Mouse (Mus musculus): ENCODE results near the gene Gm9844. TPM values are rescaled to one million over a fixed set of nuclear protein-coding genes. Genes with fewer than 3 reads are reported as not detected.
"Not testable (repeated sequence)": the region's sequence is repeated elsewhere in the genome, so short reads cannot be mapped to it uniquely, and the experiment has no call there.

The Gm9844 gene
- polyA plus RNA-seq, 1 experiment, result 6.4 TPM

GRCm38 (mm10) chr7:24887096-24887495 is 25.1 kb downstream of the Gm9844 start:
- Histone ChIP-seq H3K27ac (ENCODE audit: insufficient read depth, low read length) (no peak overlapping the region), H3K4me1 (ENCODE audit: control insufficient read depth, insufficient read depth, low read length) (peaks cover 6% of the 10 kb centered on the region), H3K4me3 (replicated peaks; ENCODE audit: insufficient read depth, low read depth, low read length) (no peak overlapping the region), H3K27me3 (ENCODE audit: control insufficient read depth, insufficient read depth, low read length) (no peaks in the 10 kb centered on the region)
- TF ChIP-seq CTCF (IDR thresholded peaks at IDR 0.05; ENCODE audit: borderline replicate concordance, insufficient read depth, low read depth, low read length) (no peak), POLR2A (IDR thresholded peaks at IDR 0.05; ENCODE audit: borderline replicate concordance, insufficient read depth, low read length) (no peak)
- 57% methylated on average over 4 of the region's 4 CpGs for WGBS
- DNase-seq, result no peak

GRCm38 (mm10) chr7:24889431-24890220 is 27.6 kb downstream of the Gm9844 start:
- no peaks in the 10 kb centered on the region for H3K27me3 ChIP-seq (ENCODE audit: control insufficient read depth, insufficient read depth, low read length)
- TF ChIP-seq POLR2A (IDR thresholded peaks at IDR 0.05; ENCODE audit: borderline replicate concordance, insufficient read depth, low read length), result no peak
- WGBS, result 74% methylated on average over 6 of the region's 6 CpGs
- DNase-seq, result no peak
- no peak overlapping the region for H3K4me3 ChIP-seq (replicated peaks; ENCODE audit: insufficient read depth, low read depth, low read length)
- no peak overlapping the region for H3K27ac ChIP-seq (ENCODE audit: insufficient read depth, low read length)
- peaks cover 6% of the 10 kb centered on the region for H3K4me1 ChIP-seq (ENCODE audit: control insufficient read depth, insufficient read depth, low read length)

GRCm38 (mm10) chr7:24890281-24891216 is 28.5 kb downstream of the Gm9844 start:
- TF ChIP-seq CTCF (IDR thresholded peaks at IDR 0.05; ENCODE audit: borderline replicate concordance, insufficient read depth, low read depth, low read length), result peak; percentile 99
- TF ChIP-seq POLR2A (IDR thresholded peaks at IDR 0.05; ENCODE audit: borderline replicate concordance, insufficient read depth, low read length), result no peak
- no peak overlapping the region for H3K27ac ChIP-seq (ENCODE audit: insufficient read depth, low read length)
- 29% methylated on average over 10 of the region's 10 CpGs for WGBS

GRCm38 (mm10) chr7:24891241-24892124 is 29.5 kb downstream of the Gm9844 start:
- no peaks in the 10 kb centered on the region for H3K27me3 ChIP-seq (ENCODE audit: control insufficient read depth, insufficient read depth, low read length)
- no peak overlapping the region for H3K27ac ChIP-seq (ENCODE audit: insufficient read depth, low read length)
- DNase-seq, result no peak
- TF ChIP-seq CTCF (IDR thresholded peaks at IDR 0.05; ENCODE audit: borderline replicate concordance, insufficient read depth, low read depth, low read length) (no peak), POLR2A (IDR thresholded peaks at IDR 0.05; ENCODE audit: borderline replicate concordance, insufficient read depth, low read length) (no peak)
- no peaks in the 10 kb centered on the region; the same call in 1 of the 2 replicates for H3K4me1 ChIP-seq (ENCODE audit: control insufficient read depth, insufficient read depth, low read length)
- 77% methylated on average over 3 of the region's 3 CpGs for WGBS
- no peak overlapping the region for H3K4me3 ChIP-seq (replicated peaks; ENCODE audit: insufficient read depth, low read depth, low read length)

More at GRCm38 (mm10) chr7:24890281-24891216, 28.5 kb downstream of the Gm9844 start:
- Histone ChIP-seq H3K27me3 (ENCODE audit: control insufficient read depth, insufficient read depth, low read length) (no peaks in the 10 kb centered on the region), H3K4me3 (replicated peaks; ENCODE audit: insufficient read depth, low read depth, low read length) (no peak overlapping the region), H3K4me1 (ENCODE audit: control insufficient read depth, insufficient read depth, low read length) (peaks cover 6% of the 10 kb centered on the region)
- DNase-seq, result peak; percentile 72

DNA sequence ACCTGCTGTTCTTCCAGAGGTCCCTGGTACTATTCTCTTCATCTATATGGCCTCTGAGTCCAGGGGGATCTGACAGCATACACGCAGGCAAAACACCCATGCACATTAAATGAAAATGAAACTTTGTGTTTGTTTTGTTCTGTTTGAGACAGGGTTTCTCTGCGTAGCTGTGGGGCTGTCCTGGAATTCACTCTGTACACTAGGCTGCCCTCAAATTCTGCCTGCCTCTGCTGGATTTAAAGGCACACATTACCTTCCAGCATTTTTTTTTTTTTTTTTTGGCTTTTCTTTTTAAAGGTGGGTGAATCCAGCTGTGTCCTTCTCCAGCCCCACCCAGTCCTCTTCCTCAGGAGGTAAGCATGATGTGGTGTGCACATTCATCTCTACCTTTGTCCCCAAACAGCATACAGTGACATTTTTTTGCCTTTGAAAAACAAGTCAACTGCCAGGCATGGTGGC is 30.1 kb downstream of the Gm9844 start:
- TF ChIP-seq POLR2A (IDR thresholded peaks at IDR 0.05; ENCODE audit: borderline replicate concordance, insufficient read depth, low read length) (no peak), CTCF (IDR thresholded peaks at IDR 0.05; ENCODE audit: borderline replicate concordance, insufficient read depth, low read depth, low read length) (no peak)
- H3K4me1 ChIP-seq (ENCODE audit: control insufficient read depth, insufficient read depth, low read length), result no peaks in the 10 kb centered on the region
- DNase-seq, result no peak
- H3K27ac ChIP-seq (ENCODE audit: insufficient read depth, low read length), result no peak overlapping the region
- no peaks in the 10 kb centered on the region for H3K27me3 ChIP-seq (ENCODE audit: control insufficient read depth, insufficient read depth, low read length)
- no peak overlapping the region for H3K4me3 ChIP-seq (replicated peaks; ENCODE audit: insufficient read depth, low read depth, low read length)
- 72% methylated on average over 2 of the region's 2 CpGs for WGBS

DNA sequence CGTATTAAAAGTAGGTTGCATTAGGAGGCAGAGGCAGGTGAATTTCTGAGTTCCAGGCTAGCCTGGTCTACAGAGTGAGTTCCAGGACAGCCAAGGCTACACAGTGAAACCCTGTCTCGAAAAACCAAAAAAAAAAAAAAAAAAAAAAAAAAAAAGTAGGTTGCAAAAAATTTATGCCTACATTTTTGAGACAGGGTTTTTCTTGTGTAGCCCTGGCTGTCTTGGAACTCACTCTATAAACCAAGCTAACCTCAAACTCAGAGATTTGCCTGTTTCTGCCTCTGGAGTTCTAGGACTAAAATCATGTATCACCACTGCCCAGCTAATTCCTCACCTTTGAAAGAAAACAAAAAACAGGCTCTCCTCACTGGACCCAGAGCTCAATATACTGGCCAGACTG is 33.7 kb downstream of the Gm9844 start:
- not testable (repeated sequence) for H3K4me3 ChIP-seq (replicated peaks; ENCODE audit: insufficient read depth, low read depth, low read length); H3K4me1 ChIP-seq (ENCODE audit: control insufficient read depth, insufficient read depth, low read length); DNase-seq; H3K27ac ChIP-seq (ENCODE audit: insufficient read depth, low read length); H3K27me3 ChIP-seq (ENCODE audit: control insufficient read depth, insufficient read depth, low read length)
- WGBS, result 88% methylated on average over 2 of the region's 2 CpGs

DNA sequence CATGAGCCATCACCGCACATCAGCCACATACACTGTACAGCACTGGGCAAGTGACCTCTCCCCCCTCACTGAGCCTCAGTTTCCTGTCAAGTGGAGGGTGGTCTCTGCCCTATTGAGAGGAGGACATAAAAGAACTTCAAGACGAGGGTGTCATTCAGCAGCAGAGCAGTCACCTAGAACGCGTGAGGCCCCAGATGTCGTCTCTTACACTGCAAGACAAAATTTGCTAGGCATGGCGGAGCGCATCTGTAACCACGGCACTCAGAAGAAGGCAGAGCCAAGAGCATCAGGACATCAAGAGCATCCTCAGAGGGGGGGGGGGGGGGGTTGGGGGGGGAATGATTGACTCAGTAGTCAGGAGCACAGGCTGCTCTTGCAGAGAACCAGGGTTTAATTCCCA is 34.3 kb downstream of the Gm9844 start:
- H3K4me3 ChIP-seq (replicated peaks; ENCODE audit: insufficient read depth, low read depth, low read length), result no peak overlapping the region
- no peak overlapping the region for H3K27ac ChIP-seq (ENCODE audit: insufficient read depth, low read length)
- TF ChIP-seq CTCF (IDR thresholded peaks at IDR 0.05; ENCODE audit: borderline replicate concordance, insufficient read depth, low read depth, low read length) (no peak), POLR2A (IDR thresholded peaks at IDR 0.05; ENCODE audit: borderline replicate concordance, insufficient read depth, low read length) (no peak)
- no peak for DNase-seq
- no peaks in the 10 kb centered on the region for H3K4me1 ChIP-seq (ENCODE audit: control insufficient read depth, insufficient read depth, low read length)
- 61% methylated on average over 8 of the region's 8 CpGs for WGBS
- H3K27me3 ChIP-seq (ENCODE audit: control insufficient read depth, insufficient read depth, low read length), result no peaks in the 10 kb centered on the region

Data from cerebellum, adult 2 months (tissue).